Mouse (Mus musculus) liver, embryonic 15.5 days (tissue): ENCODE results near the gene Adat3. TPM values are rescaled to one million over a fixed set of nuclear protein-coding genes. Genes with fewer than 3 reads are reported as not detected.

Experiments used
- ATAC-seq: fragments of 200-750 bp; cut with Nextera tagmentation; 2 replicates; pipeline ENCODE4 v1.8.0; 2017; ENCODE audit warnings: moderate number of reproducible peaks, mild to moderate bottlenecking, moderate library complexity; ENCODE audit not compliant: insufficient read depth
- H3K27ac ChIP-seq: fragments of 300-500 bp; sonication (generic); replicated peaks from 2 replicates; pipeline ENCODE4 v1.5.1; 2015; ENCODE audit warnings: mild to moderate bottlenecking, inconsistent platforms
- H3K27me3 ChIP-seq: fragments of 300-500 bp; sonication (generic); 2 replicates; pipeline ENCODE4 v1.6.1; 2015; ENCODE audit warnings: mild to moderate bottlenecking, inconsistent platforms
- H3K36me3 ChIP-seq: fragments of 300-500 bp; sonication (generic); replicated peaks from 2 replicates; pipeline ENCODE4 v1.6.1; 2015; ENCODE audit warnings: moderate library complexity, mild to moderate bottlenecking, inconsistent platforms
- H3K4me1 ChIP-seq: fragments of 300-500 bp; sonication (generic); replicated peaks from 2 replicates; pipeline ENCODE4 v1.6.1; 2015; ENCODE audit warnings: inconsistent platforms
- H3K4me2 ChIP-seq: fragments of 300-500 bp; sonication (generic); 2 replicates; pipeline ENCODE4 v1.6.1; 2015; ENCODE audit warnings: moderate library complexity, mild to moderate bottlenecking, inconsistent platforms
- H3K4me3 ChIP-seq: fragments of 300-500 bp; sonication (generic); replicated peaks from 2 replicates; pipeline ENCODE4 v1.5.1; 2015; ENCODE audit warnings: mild to moderate bottlenecking, inconsistent platforms
- H3K9ac ChIP-seq: fragments of 300-500 bp; sonication (generic); 2 replicates; pipeline ENCODE4 v1.6.1; 2015; ENCODE audit warnings: moderate library complexity, mild to moderate bottlenecking, inconsistent platforms
- H3K9me3 ChIP-seq: fragments of 300-500 bp; sonication (generic); replicated peaks from 2 replicates; pipeline ENCODE4 v1.6.1; 2016; ENCODE audit warnings: inconsistent platforms
- WGBS: fragments of 180-500 bp; shearing (Covaris S2); methylation state at CpG from one replicate; pipeline ENCODE4 v1.1.7; 2015; ENCODE audit warnings: mixed read lengths; ENCODE audit not compliant: insufficient replicate concordance; 5-methylcytosine and 5-hydroxymethylcytosine counted together
- polyA plus RNA-seq: library from polyadenylated mRNA; unstranded; fragments of >200 nt; fragmentation: Nextera tagmentation; extraction: Ambion mirVana; gene quantifications from 2 replicates; pipeline ENCODE4 v1.2.1, GENCODE M21; 2015

Gene Adat3
- 4.8 and 5.8 TPM in 2 replicates for polyA plus RNA-seq

DNA sequence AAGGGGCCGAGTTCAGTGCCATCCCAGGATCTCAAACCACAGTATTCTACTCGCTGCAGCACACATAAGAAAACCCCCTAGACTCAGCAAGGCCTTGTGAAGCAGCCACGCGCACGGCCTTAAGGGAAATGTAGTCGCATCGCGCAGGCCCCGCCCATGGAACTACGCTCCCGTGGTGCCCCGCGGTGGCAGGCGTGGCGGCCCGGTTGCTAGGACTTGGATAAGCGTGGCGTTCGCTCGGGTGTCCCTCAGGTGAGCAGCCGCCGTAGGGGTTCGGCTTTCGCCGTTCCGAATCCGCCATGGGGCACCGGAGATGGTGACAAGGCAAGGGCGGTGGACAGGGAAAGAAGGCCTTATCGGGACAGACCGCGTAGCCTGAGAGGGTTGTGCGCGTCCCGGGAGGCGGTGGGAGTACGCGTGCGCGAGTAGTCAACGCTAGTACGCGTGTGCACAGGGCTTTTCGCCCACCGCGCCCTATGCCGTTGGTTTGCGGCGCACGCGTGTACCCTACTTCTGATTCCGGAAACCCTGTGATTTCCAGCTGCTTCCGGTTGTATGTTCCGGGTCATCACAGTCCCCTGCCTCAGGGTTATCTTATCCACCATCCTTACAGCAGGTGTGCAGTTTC is at the start of gene Adat3, which contains the start of gene Scamp4:
Gene Adat3, plus strand, starts transcription at position 183 of the 628 bp plus-strand sequence.
Gene Scamp4, plus strand, starts transcription at position 175 of the 628 bp plus-strand sequence.
- Histone ChIP-seq H3K4me1 (peaks cover 82% of the 10 kb centered on the region), H3K9me3 (no peaks in the 10 kb centered on the region), H3K4me3 (peak within 1 kb of the TSS; percentile 73), H3K4me2 (peak within 1 kb of the TSS; percentile 85), H3K27ac (peak within 1 kb of the TSS; percentile 94), H3K36me3 (peaks cover 21% of the 10 kb centered on the region), H3K9ac (peak within 1 kb of the TSS; percentile 68), H3K27me3 (no peaks in the 10 kb centered on the region)
- peak; percentile 87 for ATAC-seq
- under 1% methylated on average over 54 of the region's 54 CpGs for WGBS

GRCm38 (mm10) chr10:80553575-80553974 is 49.1 kb upstream of the Adat3 start:
- Histone ChIP-seq H3K4me3 (peak overlapping the region; percentile 41), H3K4me1 (peaks cover 71% of the 10 kb centered on the region), H3K9ac (peak overlapping the region; percentile 61), H3K27me3 (no peaks in the 10 kb centered on the region), H3K36me3 (peaks cover 24% of the 10 kb centered on the region), H3K9me3 (no peaks in the 10 kb centered on the region), H3K4me2 (peak overlapping the region; percentile 85), H3K27ac (peak overlapping the region; percentile 96)
- 27% methylated on average over 8 of the region's 8 CpGs for WGBS
- ATAC-seq = peak; percentile 93

- no peaks in the 10 kb centered on the region for H3K27me3 ChIP-seq
- WGBS = 43% methylated on average over 6 of the region's 6 CpGs
- peak overlapping the region; percentile 85 for H3K4me2 ChIP-seq
- peak; percentile 51 for ATAC-seq
- peak overlapping the region; percentile 41 for H3K4me3 ChIP-seq
- H3K9me3 ChIP-seq = no peaks in the 10 kb centered on the region
- peaks cover 71% of the 10 kb centered on the region for H3K4me1 ChIP-seq
- peak overlapping the region; percentile 96 for H3K27ac ChIP-seq
- peaks cover 20% of the 10 kb centered on the region for H3K36me3 ChIP-seq
- peak overlapping the region; percentile 61 for H3K9ac ChIP-seq
These were observed 48.7 kb upstream of the Adat3 start for GRCm38 (mm10) chr10:80553997-80554396.

GRCm38 (mm10) chr10:80557346-80557965 is 45.2 kb upstream of the Adat3 start:
- peak overlapping the region; percentile 15; the same call in 1 of the 2 replicates for H3K9ac ChIP-seq

GRCm38 (mm10) chr10:80559431-80559830 is 43.2 kb upstream of the Adat3 start:
- Histone ChIP-seq H3K36me3 (no peaks in the 10 kb centered on the region), H3K9me3 (no peaks in the 10 kb centered on the region), H3K4me3 (peak overlapping the region; percentile 99), H3K4me1 (peaks cover 62% of the 10 kb centered on the region), H3K4me2 (peak overlapping the region; percentile 86), H3K27me3 (no peaks in the 10 kb centered on the region), H3K27ac (no peak overlapping the region), H3K9ac (peak overlapping the region; percentile 39; the same call in 1 of the 2 replicates)
- WGBS = 82% methylated on average over 7 of the region's 7 CpGs
- ATAC-seq = no peak

More at GRCm38 (mm10) chr10:80557346-80557965, 45.2 kb upstream of the Adat3 start:
- no peak overlapping the region for H3K4me3 ChIP-seq
- no peak for ATAC-seq
- H3K36me3 ChIP-seq = no peaks in the 10 kb centered on the region
- H3K27ac ChIP-seq = peak overlapping the region; percentile 33; the same call in 1 of the 2 replicates
- H3K4me1 ChIP-seq = peaks cover 80% of the 10 kb centered on the region
- peak overlapping the region; percentile 10; the same call in 1 of the 2 replicates for H3K4me2 ChIP-seq
- H3K27me3 ChIP-seq = no peaks in the 10 kb centered on the region
- no peaks in the 10 kb centered on the region for H3K9me3 ChIP-seq
- WGBS = 28% methylated on average over 5 of the region's 5 CpGs

GRCm38 (mm10) chr10:80560621-80561020 is 42.1 kb upstream of the Adat3 start:
- H3K4me1 ChIP-seq = peaks cover 53% of the 10 kb centered on the region
- H3K9ac ChIP-seq = peak overlapping the region; percentile 93
- peak; percentile 10; the same call in 1 of the 2 replicates for ATAC-seq
- peak overlapping the region; percentile 99 for H3K4me3 ChIP-seq
- H3K9me3 ChIP-seq = no peaks in the 10 kb centered on the region
- WGBS = under 1% methylated on average over 13 of the region's 13 CpGs
- H3K36me3 ChIP-seq = peaks cover 7% of the 10 kb centered on the region
- H3K4me2 ChIP-seq = peak overlapping the region; percentile 86
- peak overlapping the region; percentile 90 for H3K27ac ChIP-seq
- no peaks in the 10 kb centered on the region for H3K27me3 ChIP-seq

DNA sequence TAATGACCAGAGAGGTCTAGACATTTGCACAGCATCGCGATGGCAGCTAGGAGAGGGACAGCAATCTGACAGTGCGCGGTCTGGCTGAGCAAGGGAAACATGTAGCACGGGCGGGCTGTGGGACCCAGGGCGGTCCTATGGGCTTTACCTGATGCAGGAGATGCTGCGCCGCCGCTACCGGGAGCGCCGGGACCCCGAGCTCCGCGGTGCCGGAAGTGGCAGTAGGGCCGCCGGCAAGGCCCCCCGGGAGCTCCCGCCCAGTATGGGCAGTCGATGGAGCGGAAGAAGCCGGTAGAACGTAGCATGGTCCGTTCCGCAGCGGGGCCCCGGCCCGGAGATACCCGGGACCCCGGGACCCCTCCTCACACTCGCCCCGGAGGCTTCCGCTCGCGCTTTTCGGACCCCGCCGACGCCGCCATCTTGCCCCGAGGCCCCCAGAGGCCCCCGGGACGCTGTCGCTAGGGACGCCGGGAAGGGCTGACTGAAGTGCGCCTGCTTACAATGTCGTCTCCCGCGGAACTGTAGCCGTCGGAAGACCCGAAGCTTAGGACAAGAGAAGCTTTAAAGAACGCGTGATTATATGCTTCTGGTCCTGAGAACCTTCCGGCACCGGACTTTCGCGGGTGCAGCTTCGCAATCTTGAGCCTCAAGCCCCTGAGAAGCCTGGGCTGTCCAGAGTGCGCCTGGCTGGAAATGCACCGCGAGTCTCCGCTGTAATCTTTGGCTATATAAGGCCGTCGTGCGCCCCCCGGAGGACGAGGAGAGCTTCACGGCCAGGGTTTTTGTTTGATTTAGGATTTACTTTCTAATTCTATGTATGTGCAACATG is 41.4 kb upstream of the Adat3 start, which contains the start of gene Rexo1:
Gene Rexo1, minus strand, starts transcription at position 445 of the 829 bp plus-strand sequence.
- peak within 1 kb of the TSS; percentile 90 for H3K27ac ChIP-seq
- peak; percentile 81 for ATAC-seq
- peaks cover 13% of the 10 kb centered on the region for H3K36me3 ChIP-seq
- no peaks in the 10 kb centered on the region for H3K9me3 ChIP-seq
- peaks cover 59% of the 10 kb centered on the region for H3K4me1 ChIP-seq
- no peaks in the 10 kb centered on the region for H3K27me3 ChIP-seq
- peak within 1 kb of the TSS; percentile 99 for H3K4me3 ChIP-seq
- H3K4me2 ChIP-seq = peak within 1 kb of the TSS; percentile 86
- peak within 1 kb of the TSS; percentile 93 for H3K9ac ChIP-seq
- under 1% methylated on average over 72 of the region's 72 CpGs for WGBS

- H3K4me2 ChIP-seq = no peak overlapping the region
- no peak for ATAC-seq
- 34% methylated on average over 17 of the region's 17 CpGs for WGBS
These were observed 36.1 kb upstream of the Adat3 start for GRCm38 (mm10) chr10:80566375-80567092.

GRCm38 (mm10) chr10:80568876-80569275 is 33.8 kb upstream of the Adat3 start:
- peaks cover 81% of the 10 kb centered on the region for H3K4me1 ChIP-seq
- WGBS = 91% methylated on average over 29 of the region's 29 CpGs
- peak overlapping the region; percentile 97 for H3K27ac ChIP-seq
- H3K9ac ChIP-seq = peak overlapping the region; percentile 44; the same call in 1 of the 2 replicates
- H3K4me2 ChIP-seq = peak overlapping the region; percentile 99
- H3K4me3 ChIP-seq = peak overlapping the region; percentile 93; the same call in 1 of the 2 replicates
- no peak for ATAC-seq
- H3K9me3 ChIP-seq = no peaks in the 10 kb centered on the region
- no peaks in the 10 kb centered on the region for H3K27me3 ChIP-seq
- H3K36me3 ChIP-seq = peaks cover 40% of the 10 kb centered on the region

More at GRCm38 (mm10) chr10:80566375-80567092, 36.1 kb upstream of the Adat3 start:
- Histone ChIP-seq H3K27me3 (no peaks in the 10 kb centered on the region), H3K4me1 (peaks cover 67% of the 10 kb centered on the region), H3K9me3 (no peaks in the 10 kb centered on the region), H3K4me3 (no peak overlapping the region), H3K9ac (no peak overlapping the region), H3K27ac (peak overlapping the region; percentile 56), H3K36me3 (peaks cover 40% of the 10 kb centered on the region)

- Histone ChIP-seq H3K36me3 (peaks cover 44% of the 10 kb centered on the region), H3K9me3 (no peaks in the 10 kb centered on the region), H3K4me1 (peaks cover 89% of the 10 kb centered on the region), H3K27ac (peak overlapping the region; percentile 97), H3K4me2 (peak overlapping the region; percentile 99), H3K4me3 (peak overlapping the region; percentile 93), H3K27me3 (no peaks in the 10 kb centered on the region), H3K9ac (peak overlapping the region; percentile 94)
- 5% methylated on average over 10 of the region's 10 CpGs for WGBS
- peak; percentile 70 for ATAC-seq
These were observed 33.0 kb upstream of the Adat3 start for GRCm38 (mm10) chr10:80569664-80570066.
